Mouse (Mus musculus): Measurements from ENCODE around the gene Zfp747. TPM values are rescaled to one million over a fixed set of nuclear protein-coding genes. Genes with fewer than 3 reads are reported as not detected.
"Not testable (repeated sequence)": the region's sequence is repeated elsewhere in the genome, so short reads cannot be mapped to it uniquely, and the experiment has no call there.

Gene Zfp747
- polyA plus RNA-seq, 1 experiment from 2014 or later, result 7.0 TPM

GRCm38 (mm10) chr7:127345512-127346325 is 30.1 kb downstream of the Zfp747 start, which contains the start of gene Zfp768:
Zfp768 (minus strand) TSS chr7:127345589.
- DNase-seq, result peak; percentile 96
- peak; percentile 94 for ATAC-seq (ENCODE audit: low FRiP score, low TSS enrichment)

GRCm38 (mm10) chr7:127345092-127345491 is 30.8 kb downstream of the Zfp747 start:
- 0 out of 2 replicates have a peak, but pooled peaks have one; percentile 2 for ATAC-seq (ENCODE audit: low FRiP score, low TSS enrichment)
- peak overlapping the region; percentile 90 for H3K9ac ChIP-seq (replicated peaks; ENCODE audit: low read length)
- no peak for DNase-seq
- H3K4me2 ChIP-seq (ENCODE audit: low read length), result peak overlapping the region; percentile 90
- H3K9me3 ChIP-seq (ENCODE audit: control insufficient read depth, low read length), result no peaks in the 10 kb centered on the region
- H3K4me1 ChIP-seq (ENCODE audit: control insufficient read depth, insufficient read depth, low read length), result peaks cover 14% of the 10 kb centered on the region
- no peaks in the 10 kb centered on the region for H3K27me3 ChIP-seq (ENCODE audit: control insufficient read depth, insufficient read depth, low read length)
- H3K36me3 ChIP-seq (ENCODE audit: control insufficient read depth, insufficient read depth, low read length), result peaks cover 24% of the 10 kb centered on the region
- peak overlapping the region; percentile 94 for H3K27ac ChIP-seq (replicated peaks; ENCODE audit: low read depth, low read length)
- H3K4me3 ChIP-seq (replicated peaks; ENCODE audit: low read depth, low read length), result peak overlapping the region; percentile 93
- WGBS, result 0% methylated on average over 42 of the region's 42 CpGs

More at GRCm38 (mm10) chr7:127345512-127346325, 30.1 kb downstream of the Zfp747 start, which contains the start of gene Zfp768:
- peaks cover 24% of the 10 kb centered on the region for H3K36me3 ChIP-seq (ENCODE audit: control insufficient read depth, insufficient read depth, low read length)
- no peaks in the 10 kb centered on the region for H3K9me3 ChIP-seq (ENCODE audit: control insufficient read depth, low read length)
- H3K4me1 ChIP-seq (ENCODE audit: control insufficient read depth, insufficient read depth, low read length), result peaks cover 14% of the 10 kb centered on the region
- WGBS, result under 1% methylated on average over 74 of the region's 76 CpGs
- peak within 1 kb of the TSS; percentile 90 for H3K4me2 ChIP-seq (ENCODE audit: low read length)
- H3K4me3 ChIP-seq (replicated peaks; ENCODE audit: low read depth, low read length), result peak within 1 kb of the TSS; percentile 93
- H3K27ac ChIP-seq (replicated peaks; ENCODE audit: low read depth, low read length), result peak within 1 kb of the TSS; percentile 94
- H3K27me3 ChIP-seq (ENCODE audit: control insufficient read depth, insufficient read depth, low read length), result no peaks in the 10 kb centered on the region
- H3K9ac ChIP-seq (replicated peaks; ENCODE audit: low read length), result peak within 1 kb of the TSS; percentile 90

- Histone ChIP-seq H3K9me3 (ENCODE audit: control insufficient read depth, low read length) (no peaks in the 10 kb centered on the region), H3K9ac (replicated peaks; ENCODE audit: low read length) (peak overlapping the region; percentile 90; the same call in 1 of the 2 replicates), H3K27ac (replicated peaks; ENCODE audit: low read depth, low read length) (no peak overlapping the region), H3K4me2 (ENCODE audit: low read length) (peak overlapping the region; percentile 90), H3K4me1 (ENCODE audit: control insufficient read depth, insufficient read depth, low read length) (peaks cover 14% of the 10 kb centered on the region), H3K27me3 (ENCODE audit: control insufficient read depth, insufficient read depth, low read length) (no peaks in the 10 kb centered on the region), H3K4me3 (replicated peaks; ENCODE audit: low read depth, low read length) (peak overlapping the region; percentile 93), H3K36me3 (ENCODE audit: control insufficient read depth, insufficient read depth, low read length) (peaks cover 24% of the 10 kb centered on the region)
- WGBS, result 91% methylated on average over 8 of the region's 8 CpGs
- no peak for ATAC-seq (ENCODE audit: low FRiP score, low TSS enrichment)
- DNase-seq, result no peak
Observed at GRCm38 (mm10) chr7:127344371-127344770, 31.5 kb downstream of the Zfp747 start.

- Histone ChIP-seq H3K4me2 (ENCODE audit: low read length) (no peak overlapping the region), H3K9me3 (ENCODE audit: control insufficient read depth, low read length) (no peaks in the 10 kb centered on the region), H3K4me3 (replicated peaks; ENCODE audit: low read depth, low read length) (no peak overlapping the region), H3K27ac (replicated peaks; ENCODE audit: low read depth, low read length) (no peak overlapping the region), H3K36me3 (ENCODE audit: control insufficient read depth, insufficient read depth, low read length) (peaks cover 24% of the 10 kb centered on the region), H3K4me1 (ENCODE audit: control insufficient read depth, insufficient read depth, low read length) (peaks cover 14% of the 10 kb centered on the region), H3K27me3 (ENCODE audit: control insufficient read depth, insufficient read depth, low read length) (no peaks in the 10 kb centered on the region), H3K9ac (replicated peaks; ENCODE audit: low read length) (no peak overlapping the region)
- DNase-seq (no peak), ATAC-seq (ENCODE audit: low FRiP score, low TSS enrichment) (no peak)
- WGBS, result 96% methylated on average over 38 of the region's 38 CpGs
Observed at GRCm38 (mm10) chr7:127343351-127344019, 32.4 kb downstream of the Zfp747 start.

- Histone ChIP-seq H3K9ac (replicated peaks; ENCODE audit: low read length) (no peak overlapping the region), H3K4me3 (replicated peaks; ENCODE audit: low read depth, low read length) (no peak overlapping the region), H3K4me1 (ENCODE audit: control insufficient read depth, insufficient read depth, low read length) (peaks cover 14% of the 10 kb centered on the region), H3K27me3 (ENCODE audit: control insufficient read depth, insufficient read depth, low read length) (no peaks in the 10 kb centered on the region), H3K27ac (replicated peaks; ENCODE audit: low read depth, low read length) (no peak overlapping the region), H3K4me2 (ENCODE audit: low read length) (no peak overlapping the region), H3K36me3 (ENCODE audit: control insufficient read depth, insufficient read depth, low read length) (peaks cover 24% of the 10 kb centered on the region), H3K9me3 (ENCODE audit: control insufficient read depth, low read length) (no peaks in the 10 kb centered on the region)
- DNase-seq, result no peak
- WGBS, result 93% methylated on average over 7 of the region's 7 CpGs
- ATAC-seq (ENCODE audit: low FRiP score, low TSS enrichment), result no peak
Observed at GRCm38 (mm10) chr7:127342888-127343287, 33.0 kb downstream of the Zfp747 start.

- ATAC-seq (ENCODE audit: low FRiP score, low TSS enrichment), result no peak
- no peak overlapping the region for H3K27ac ChIP-seq (replicated peaks; ENCODE audit: low read depth, low read length)
- no peak overlapping the region for H3K4me2 ChIP-seq (ENCODE audit: low read length)
- WGBS, result 71% methylated on average over 4 of the region's 4 CpGs
- no peak overlapping the region for H3K9ac ChIP-seq (replicated peaks; ENCODE audit: low read length)
- peaks cover 14% of the 10 kb centered on the region for H3K4me1 ChIP-seq (ENCODE audit: control insufficient read depth, insufficient read depth, low read length)
- H3K36me3 ChIP-seq (ENCODE audit: control insufficient read depth, insufficient read depth, low read length), result peaks cover 24% of the 10 kb centered on the region
- H3K9me3 ChIP-seq (ENCODE audit: control insufficient read depth, low read length), result no peaks in the 10 kb centered on the region
- DNase-seq, result peak; percentile 19
- no peak overlapping the region for H3K4me3 ChIP-seq (replicated peaks; ENCODE audit: low read depth, low read length)
- no peaks in the 10 kb centered on the region for H3K27me3 ChIP-seq (ENCODE audit: control insufficient read depth, insufficient read depth, low read length)
Observed at GRCm38 (mm10) chr7:127342332-127342731, 33.5 kb downstream of the Zfp747 start.

- not testable (repeated sequence) for H3K9me3 ChIP-seq (ENCODE audit: control insufficient read depth, low read length); ATAC-seq (ENCODE audit: low FRiP score, low TSS enrichment); DNase-seq; H3K4me2 ChIP-seq (ENCODE audit: low read length); H3K4me3 ChIP-seq (replicated peaks; ENCODE audit: low read depth, low read length); H3K27ac ChIP-seq (replicated peaks; ENCODE audit: low read depth, low read length); H3K27me3 ChIP-seq (ENCODE audit: control insufficient read depth, insufficient read depth, low read length)
- WGBS, result 97% methylated on average over 6 of the region's 6 CpGs
- Histone ChIP-seq H3K36me3 (ENCODE audit: control insufficient read depth, insufficient read depth, low read length) (peaks cover 24% of the 10 kb centered on the region), H3K9ac (replicated peaks; ENCODE audit: low read length) (0 out of 2 replicates have a peak overlapping the region, but pooled peaks have one; percentile 20), H3K4me1 (ENCODE audit: control insufficient read depth, insufficient read depth, low read length) (peaks cover 13% of the 10 kb centered on the region)
Observed at GRCm38 (mm10) chr7:127341861-127342260, 34.0 kb downstream of the Zfp747 start.

GRCm38 (mm10) chr7:127341356-127341755 is 34.5 kb downstream of the Zfp747 start:
- 0 out of 2 replicates have a peak overlapping the region, but pooled peaks have one; percentile 20 for H3K9ac ChIP-seq (replicated peaks; ENCODE audit: low read length)
- ATAC-seq (ENCODE audit: low FRiP score, low TSS enrichment) (no peak), DNase-seq (no peak)
- H3K4me3 ChIP-seq (replicated peaks; ENCODE audit: low read depth, low read length), result no peak overlapping the region
- no peaks in the 10 kb centered on the region for H3K9me3 ChIP-seq (ENCODE audit: control insufficient read depth, low read length)
- H3K27ac ChIP-seq (replicated peaks; ENCODE audit: low read depth, low read length), result no peak overlapping the region
- H3K4me2 ChIP-seq (ENCODE audit: low read length), result no peak overlapping the region
- H3K4me1 ChIP-seq (ENCODE audit: control insufficient read depth, insufficient read depth, low read length), result peaks cover 10% of the 10 kb centered on the region
- no peaks in the 10 kb centered on the region for H3K27me3 ChIP-seq (ENCODE audit: control insufficient read depth, insufficient read depth, low read length)
- 95% methylated on average over 8 of the region's 8 CpGs for WGBS
- peaks cover 24% of the 10 kb centered on the region for H3K36me3 ChIP-seq (ENCODE audit: control insufficient read depth, insufficient read depth, low read length)
